Mouse (Mus musculus): ENCODE data around the gene C530008M17Rik.

Gene C530008M17Rik

GRCm38 (mm10) chr5:76843448-76843847 lies 187.1 kb downstream of the C530008M17Rik start:
- peak; percentile 77 for DNase-seq

- DNase-seq = no peak
Observed at GRCm38 (mm10) chr5:76843851-76844419, 187.6 kb downstream of the C530008M17Rik start.

GRCm38 (mm10) chr5:76844618-76845186 lies 188.4 kb downstream of the C530008M17Rik start:
- DNase-seq = no peak

GRCm38 (mm10) chr5:76847106-76847505 lies 190.8 kb downstream of the C530008M17Rik start:
- DNase-seq = no peak

- no peak for DNase-seq
Observed at GRCm38 (mm10) chr5:76851316-76851715, 195.0 kb downstream of the C530008M17Rik start.

GRCm38 (mm10) chr5:76853549-76853948 lies 197.2 kb downstream of the C530008M17Rik start:
- DNase-seq = peak; percentile 89

- no peak for DNase-seq
Observed at GRCm38 (mm10) chr5:76855829-76856600, 199.7 kb downstream of the C530008M17Rik start.

- DNase-seq = no peak
Observed at GRCm38 (mm10) chr5:76857103-76858015, 201.0 kb downstream of the C530008M17Rik start.

GRCm38 (mm10) chr5:76858444-76858843 lies 202.1 kb downstream of the C530008M17Rik start:
- no peak for DNase-seq

- DNase-seq = no peak
Observed at GRCm38 (mm10) chr5:76866819-76867218, 210.5 kb downstream of the C530008M17Rik start.

- DNase-seq = peak; percentile 57
Observed at GRCm38 (mm10) chr5:76868693-76869286, 212.5 kb downstream of the C530008M17Rik start.

- DNase-seq = no peak
Observed at GRCm38 (mm10) chr5:76869553-76869952, 213.2 kb downstream of the C530008M17Rik start.

- DNase-seq = no peak
Observed at GRCm38 (mm10) chr5:76876106-76876758, 219.9 kb downstream of the C530008M17Rik start.

GRCm38 (mm10) chr5:76884107-76884506 lies 227.8 kb downstream of the C530008M17Rik start:
- DNase-seq = no peak

- no peak for DNase-seq
Observed at GRCm38 (mm10) chr5:76887011-76887410, 230.7 kb downstream of the C530008M17Rik start.

- DNase-seq = no peak
Observed at GRCm38 (mm10) chr5:76892608-76893007, 236.3 kb downstream of the C530008M17Rik start.

GRCm38 (mm10) chr5:76893084-76893483 lies 236.8 kb downstream of the C530008M17Rik start:
- DNase-seq = no peak

GRCm38 (mm10) chr5:76902131-76902530 lies 245.8 kb downstream of the C530008M17Rik start:
- DNase-seq = no peak

- no peak for DNase-seq
Observed at GRCm38 (mm10) chr5:76904713-76905404, 248.5 kb downstream of the C530008M17Rik start.

- DNase-seq = peak; percentile 99
Observed at GRCm38 (mm10) chr5:76905405-76906154, 249.3 kb downstream of the C530008M17Rik start, which contains the start of gene Aasdh. Aasdh (minus strand) TSS chr5:76905514.

- no peak for DNase-seq
Observed at GRCm38 (mm10) chr5:76906155-76906499, 249.8 kb downstream of the C530008M17Rik start.

Measured in thymus, postnatal 4 days (tissue).